Mouse (Mus musculus) thymus, adult 2 months (tissue): ENCODE measurements around the gene Rad54l2.

Experiments
- CTCF ChIP-seq: fragments of 200-500 bp; IDR thresholded peaks from 2 replicates; pipeline ENCODE4 v1.5.1; 2012; ENCODE audit warnings: mild to moderate bottlenecking, control low read depth, low read length, moderate library complexity, borderline replicate concordance; ENCODE audit not compliant: control insufficient read depth, poor library complexity, insufficient read depth; ENCODE audit errors: extremely low read depth
- POLR2A ChIP-seq: fragments of 200-500 bp; IDR thresholded peaks from 2 replicates; pipeline ENCODE4 v1.6.1; 2012; ENCODE audit warnings: mild to moderate bottlenecking, low read length, control low read depth, moderate library complexity; ENCODE audit not compliant: control insufficient read depth, poor library complexity, insufficient read depth; ENCODE audit errors: extremely low read depth

- TF ChIP-seq CTCF (no peak), POLR2A (no peak)
These were observed 115.1 kb downstream of the Rad54l2 start for GRCm38 (mm10) chr9:106673860-106674259.
